Mouse (Mus musculus): ENCODE results near the gene Eif4g3.

Gene Eif4g3

GRCm38 (mm10) chr4:137989426-137989825 lies 3.4 kb upstream of the Eif4g3 start:
- DNase-seq (ENCODE audit: low spot score in 2 of 2): no peak

GRCm38 (mm10) chr4:137990433-137990832 lies 2.4 kb upstream of the Eif4g3 start:
- DNase-seq (ENCODE audit: low spot score in 2 of 2): no peak

- DNase-seq (ENCODE audit: low spot score in 2 of 2): no peak
Measured at GRCm38 (mm10) chr4:137991240-137991639, 1.6 kb upstream of the Eif4g3 start.

- peak; percentile 95 to 96 for DNase-seq (ENCODE audit: low spot score in 2 of 2)
Measured at GRCm38 (mm10) chr4:137993291-137993758, 503 bp downstream of the Eif4g3 start.

GRCm38 (mm10) chr4:137993821-137994561 lies 1.2 kb downstream of the Eif4g3 start:
- DNase-seq (ENCODE audit: low spot score in 2 of 2): peak; percentile 30 to 31

- peak; percentile 61 to 70 for DNase-seq (ENCODE audit: low spot score in 2 of 2)
Measured at GRCm38 (mm10) chr4:137994562-137995336, 1.9 kb downstream of the Eif4g3 start.

GRCm38 (mm10) chr4:137995399-137995798 lies 2.6 kb downstream of the Eif4g3 start:
- DNase-seq (ENCODE audit: low spot score in 2 of 2): no peak

GRCm38 (mm10) chr4:137998232-137998631 lies 5.4 kb downstream of the Eif4g3 start:
- DNase-seq (ENCODE audit: low spot score in 2 of 2): no peak

- no peak for DNase-seq (ENCODE audit: low spot score in 2 of 2)
Measured at GRCm38 (mm10) chr4:138000682-138001081, 7.9 kb downstream of the Eif4g3 start.

- no peak for DNase-seq (ENCODE audit: low spot score in 2 of 2)
Measured at GRCm38 (mm10) chr4:138003909-138004610, 11.2 kb downstream of the Eif4g3 start.

GRCm38 (mm10) chr4:138005781-138006180 lies 13.0 kb downstream of the Eif4g3 start:
- DNase-seq (ENCODE audit: low spot score in 2 of 2): no peak

- DNase-seq (ENCODE audit: low spot score in 2 of 2): no peak
Measured at GRCm38 (mm10) chr4:138006951-138007613, 14.3 kb downstream of the Eif4g3 start.

- no peak for DNase-seq (ENCODE audit: low spot score in 2 of 2)
Measured at GRCm38 (mm10) chr4:138008646-138009045, 15.8 kb downstream of the Eif4g3 start.

- no peak for DNase-seq (ENCODE audit: low spot score in 2 of 2)
Measured at GRCm38 (mm10) chr4:138009786-138010502, 17.1 kb downstream of the Eif4g3 start.

GRCm38 (mm10) chr4:138013723-138014479 lies 21.1 kb downstream of the Eif4g3 start:
- DNase-seq (ENCODE audit: low spot score in 2 of 2): no peak

- DNase-seq (ENCODE audit: low spot score in 2 of 2): no peak
Measured at GRCm38 (mm10) chr4:138015966-138016365, 23.1 kb downstream of the Eif4g3 start.

GRCm38 (mm10) chr4:138017085-138017637 lies 24.3 kb downstream of the Eif4g3 start:
- no peak for DNase-seq (ENCODE audit: low spot score in 2 of 2)

- DNase-seq (ENCODE audit: low spot score in 2 of 2): no peak
Measured at GRCm38 (mm10) chr4:138018011-138018410, 25.2 kb downstream of the Eif4g3 start.

GRCm38 (mm10) chr4:138020231-138020630 lies 27.4 kb downstream of the Eif4g3 start:
- no peak for DNase-seq (ENCODE audit: low spot score in 2 of 2)

- no peak for DNase-seq (ENCODE audit: low spot score in 2 of 2)
Measured at GRCm38 (mm10) chr4:138021651-138022050, 28.8 kb downstream of the Eif4g3 start.
